Mouse (Mus musculus): ENCODE results near the gene Zfr. TPM values are rescaled to one million over a fixed set of nuclear protein-coding genes. Genes with fewer than 3 reads are reported as not detected.
A peak's percentile ranks its signal among the peaks of the same experiment; 100 is the strongest.

Zfr gene
- polyA plus RNA-seq, 1 experiment from 2014 or later = 119 TPM

DNA sequence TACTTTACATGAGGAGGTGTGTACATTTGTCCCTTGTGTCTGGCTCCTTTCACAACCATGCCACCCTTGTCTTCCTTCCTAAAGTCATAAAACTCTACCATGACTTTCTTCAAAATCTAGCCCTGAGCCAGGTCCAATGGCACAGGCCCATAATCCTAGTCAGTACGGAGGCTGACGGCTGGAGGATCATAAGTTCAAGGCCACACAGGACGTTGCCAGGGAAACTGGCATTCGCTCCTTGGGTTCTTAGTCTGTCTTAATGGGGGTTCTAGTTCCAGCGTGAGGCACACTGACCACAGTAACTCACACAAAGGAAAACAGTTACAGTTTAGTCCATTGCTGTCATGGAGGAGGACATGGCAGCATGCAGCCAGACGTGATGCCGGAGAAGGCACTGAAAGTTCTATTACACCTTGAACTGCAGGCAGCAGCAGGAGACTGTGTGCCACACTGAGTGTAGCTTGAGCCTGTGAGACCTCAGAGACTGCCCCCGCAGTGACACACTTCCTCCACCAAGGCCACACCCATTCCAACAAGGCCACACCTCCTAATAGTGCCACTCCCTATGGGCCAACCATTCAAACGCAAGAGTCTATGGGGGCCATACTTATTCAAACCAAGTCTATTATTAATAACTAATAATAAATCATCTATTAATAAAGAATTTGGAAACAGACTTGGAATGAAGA, 26.5 kb upstream of the Zfr start:
- no peak overlapping the region for H3K4me2 ChIP-seq
- WGBS = 87% methylated on average over 9 of the region's 9 CpGs

DNA sequence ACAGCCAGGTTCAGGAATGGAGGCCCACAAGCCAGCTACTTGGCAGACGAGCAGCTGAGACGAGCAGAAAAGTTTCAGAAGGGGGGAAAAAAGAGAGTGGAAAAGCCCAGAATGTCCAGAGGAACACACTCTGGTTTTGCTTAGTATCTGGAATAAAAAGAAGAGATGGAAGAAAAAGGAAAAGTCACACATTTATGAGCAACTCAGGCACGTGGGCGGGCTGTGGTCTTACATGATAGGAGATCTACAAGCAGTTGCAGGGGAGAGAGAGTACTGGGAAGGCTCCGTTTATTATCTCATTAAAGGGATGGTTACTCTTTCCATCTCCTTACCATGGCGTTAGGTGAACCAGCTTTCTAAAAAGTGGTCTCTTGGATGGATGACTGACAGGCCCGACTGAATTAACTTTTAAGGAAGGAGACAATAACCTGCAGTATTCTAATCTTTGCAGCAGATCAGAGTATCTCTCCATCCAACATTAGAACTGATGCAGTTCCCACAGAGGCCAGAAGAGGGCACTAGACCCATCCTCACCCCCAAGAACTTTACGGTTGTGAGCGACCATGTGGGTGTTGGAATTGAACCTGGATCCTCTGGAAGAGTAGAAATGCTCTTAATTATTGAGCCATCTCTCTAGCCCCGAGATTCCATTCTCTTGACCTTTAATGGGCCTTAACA, 25.7 kb upstream of the Zfr start:
- no peak overlapping the region for H3K4me2 ChIP-seq
- H3K27ac ChIP-seq = no peak overlapping the region
- WGBS = 65% methylated on average over 10 of the region's 10 CpGs
- H3K9me3 ChIP-seq (replicated peaks) = no peaks in the 10 kb centered on the region
- H3K4me1 ChIP-seq = 0 out of 2 replicates have a peak, but pooled peaks cover 2% of the 10 kb centered on the region
- no peaks in the 10 kb centered on the region for H3K27me3 ChIP-seq
- no peaks in the 10 kb centered on the region for H3K36me3 ChIP-seq (ENCODE audit: poor library complexity, severe bottlenecking)
- ATAC-seq = no peak
- H3K4me3 ChIP-seq = no peak overlapping the region
- H3K9ac ChIP-seq = no peak overlapping the region

More for the DNA sequence above, 26.5 kb upstream of the Zfr start:
- Histone ChIP-seq H3K4me3 (no peak overlapping the region), H3K9me3 (replicated peaks) (no peaks in the 10 kb centered on the region), H3K9ac (no peak overlapping the region), H3K27ac (no peak overlapping the region), H3K27me3 (no peaks in the 10 kb centered on the region), H3K4me1 (0 out of 2 replicates have a peak, but pooled peaks cover 2% of the 10 kb centered on the region), H3K36me3 (ENCODE audit: poor library complexity, severe bottlenecking) (no peaks in the 10 kb centered on the region)
- no peak for ATAC-seq

DNA sequence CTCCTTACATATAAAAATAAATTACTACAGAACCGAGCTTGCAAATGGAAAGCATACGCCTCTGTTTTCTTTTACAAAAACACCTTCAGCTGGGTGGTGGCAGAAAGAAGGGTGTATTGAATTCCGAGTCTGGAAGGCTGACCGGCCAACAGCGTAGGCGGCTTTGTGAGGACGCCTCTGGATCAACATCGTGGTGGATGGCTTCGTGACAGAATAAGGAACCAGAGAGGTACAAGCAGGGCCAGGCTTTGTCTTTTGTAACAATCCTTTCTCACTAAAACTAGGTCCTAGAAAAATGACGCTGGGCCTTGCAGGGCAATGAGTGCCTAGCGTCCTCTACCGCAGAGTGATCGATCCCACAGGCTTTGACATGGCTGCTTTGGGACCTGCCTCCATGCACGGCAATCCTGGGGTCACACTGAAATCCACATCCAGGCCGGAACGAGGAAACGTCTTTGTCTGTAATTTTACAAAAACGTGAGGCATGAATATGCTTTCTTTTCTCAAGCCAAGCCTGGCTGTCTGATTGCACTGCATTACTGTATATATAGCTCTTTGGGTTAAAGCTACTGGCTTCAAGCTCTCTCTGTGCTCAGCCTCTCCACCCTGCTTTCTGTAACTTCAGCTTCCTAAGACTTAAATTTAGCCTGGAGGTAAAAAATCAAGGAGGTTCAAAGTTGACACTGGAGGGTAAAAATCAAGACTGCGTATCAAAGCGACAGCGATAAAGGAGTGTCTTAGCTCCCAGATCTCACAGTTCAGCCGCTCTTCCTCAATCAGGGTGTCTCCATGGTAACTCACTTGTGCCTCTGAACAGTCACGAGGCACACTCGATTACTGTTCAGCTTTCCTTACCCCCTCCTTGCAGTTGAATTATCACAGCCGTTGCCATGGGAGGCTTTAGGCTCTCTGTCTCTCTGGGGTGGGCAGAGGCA, 24.3 kb upstream of the Zfr start:
- H3K4me1 ChIP-seq = 0 out of 2 replicates have a peak, but pooled peaks cover 2% of the 10 kb centered on the region
- no peaks in the 10 kb centered on the region for H3K9me3 ChIP-seq (replicated peaks)
- peak overlapping the region; percentile 83 for H3K27ac ChIP-seq
- peak; percentile 96 for ATAC-seq
- H3K36me3 ChIP-seq (ENCODE audit: poor library complexity, severe bottlenecking) = no peaks in the 10 kb centered on the region
- no peak overlapping the region for H3K9ac ChIP-seq
- no peaks in the 10 kb centered on the region for H3K27me3 ChIP-seq
- H3K4me3 ChIP-seq = no peak overlapping the region
- WGBS = 78% methylated on average over 25 of the region's 25 CpGs
- 0 out of 2 replicates have a peak overlapping the region, but pooled peaks have one; percentile 6 for H3K4me2 ChIP-seq

DNA sequence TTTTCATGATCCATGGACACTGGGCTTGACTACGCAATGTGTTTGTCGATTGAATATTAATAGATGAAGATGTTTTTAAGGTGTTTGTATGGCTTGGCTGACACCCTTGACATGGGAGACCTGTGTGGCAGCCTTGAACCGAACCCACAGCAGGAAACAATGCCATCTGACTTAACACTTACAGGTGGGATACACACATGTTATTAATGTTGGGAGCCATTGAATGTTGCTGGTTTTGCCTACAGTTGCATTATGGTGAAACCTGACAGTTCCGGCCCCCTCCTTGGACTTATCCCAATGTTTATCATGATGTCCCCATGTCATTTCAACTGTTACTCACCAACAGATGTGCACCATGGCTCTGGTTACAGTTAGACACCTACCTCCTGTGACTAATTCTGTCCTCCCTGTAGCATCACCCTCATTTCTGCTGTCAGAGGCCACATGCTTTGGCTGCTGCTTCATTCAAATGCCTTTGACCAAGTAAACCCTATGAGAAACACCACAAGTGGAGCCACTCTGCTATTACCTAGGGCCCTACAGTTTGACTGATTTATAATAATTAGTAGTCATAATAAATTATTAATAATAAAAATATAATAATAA, 23.6 kb upstream of the Zfr start:
- no peak overlapping the region for H3K4me3 ChIP-seq
- H3K36me3 ChIP-seq (ENCODE audit: poor library complexity, severe bottlenecking) = no peaks in the 10 kb centered on the region
- 0 out of 2 replicates have a peak, but pooled peaks cover 2% of the 10 kb centered on the region for H3K4me1 ChIP-seq
- H3K27me3 ChIP-seq = no peaks in the 10 kb centered on the region
- WGBS = 77% methylated on average over 4 of the region's 4 CpGs
- H3K9me3 ChIP-seq (replicated peaks) = no peaks in the 10 kb centered on the region
- no peak overlapping the region for H3K9ac ChIP-seq
- H3K4me2 ChIP-seq = no peak overlapping the region
- H3K27ac ChIP-seq = peak overlapping the region; percentile 46
- ATAC-seq = peak; percentile 14; the same call in 1 of the 2 replicates

DNA sequence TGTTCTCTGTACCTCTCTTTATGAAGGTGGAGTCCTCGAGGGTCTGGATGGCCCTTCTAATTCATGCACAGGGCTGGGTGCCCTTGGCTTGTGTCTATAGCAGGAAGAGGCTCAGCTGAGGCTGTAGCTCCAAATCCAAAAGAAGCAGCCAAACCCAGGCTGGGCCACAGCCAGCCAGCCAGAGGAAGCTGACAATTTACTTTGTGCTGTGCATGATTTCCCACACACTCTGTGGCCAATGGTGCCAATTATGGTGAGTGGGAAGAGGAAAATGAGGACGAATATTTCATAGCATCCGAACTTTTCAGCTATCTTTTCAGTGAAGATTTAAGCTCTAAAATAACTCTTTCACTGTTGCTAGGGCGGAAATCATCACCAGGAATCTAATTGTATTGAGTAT, 21.2 kb upstream of the Zfr start:
- no peaks in the 10 kb centered on the region for H3K9me3 ChIP-seq (replicated peaks)
- no peak overlapping the region for H3K9ac ChIP-seq
- no peak for ATAC-seq
- H3K27me3 ChIP-seq = no peaks in the 10 kb centered on the region
- H3K4me1 ChIP-seq = 0 out of 2 replicates have a peak, but pooled peaks cover 2% of the 10 kb centered on the region
- 85% methylated on average over 4 of the region's 4 CpGs for WGBS
- H3K27ac ChIP-seq = no peak overlapping the region
- no peak overlapping the region for H3K4me3 ChIP-seq
- H3K36me3 ChIP-seq (ENCODE audit: poor library complexity, severe bottlenecking) = no peaks in the 10 kb centered on the region
- H3K4me2 ChIP-seq = no peak overlapping the region

DNA sequence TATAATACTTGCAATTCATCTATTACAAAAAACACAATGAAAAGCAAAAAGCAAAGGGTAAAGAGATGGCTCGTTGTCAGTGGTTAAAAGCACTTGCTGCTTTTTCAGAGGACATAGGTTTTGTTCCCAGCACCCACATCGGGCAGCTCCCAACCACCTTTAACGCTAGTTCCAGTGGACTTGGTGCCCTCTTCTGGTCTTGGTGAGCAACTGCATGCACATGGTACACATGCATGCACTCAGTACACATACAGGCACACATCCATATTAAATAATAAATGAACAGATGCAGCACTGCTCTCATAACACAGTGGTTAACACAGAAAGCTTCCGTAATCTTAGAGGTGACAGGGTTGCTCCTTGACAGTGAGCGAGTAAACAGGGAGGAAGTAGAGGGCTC, 20.3 kb upstream of the Zfr start:
- ATAC-seq = no peak
- no peak overlapping the region for H3K4me2 ChIP-seq
- H3K36me3 ChIP-seq (ENCODE audit: poor library complexity, severe bottlenecking) = no peaks in the 10 kb centered on the region
- H3K27me3 ChIP-seq = no peaks in the 10 kb centered on the region
- H3K9ac ChIP-seq = no peak overlapping the region
- H3K9me3 ChIP-seq (replicated peaks) = no peaks in the 10 kb centered on the region
- whole genome bisulfite sequencing = 94% methylated on average over 5 of the region's 5 CpGs
- H3K4me1 ChIP-seq = 0 out of 2 replicates have a peak, but pooled peaks cover 2% of the 10 kb centered on the region
- no peak overlapping the region for H3K27ac ChIP-seq
- H3K4me3 ChIP-seq = no peak overlapping the region

DNA sequence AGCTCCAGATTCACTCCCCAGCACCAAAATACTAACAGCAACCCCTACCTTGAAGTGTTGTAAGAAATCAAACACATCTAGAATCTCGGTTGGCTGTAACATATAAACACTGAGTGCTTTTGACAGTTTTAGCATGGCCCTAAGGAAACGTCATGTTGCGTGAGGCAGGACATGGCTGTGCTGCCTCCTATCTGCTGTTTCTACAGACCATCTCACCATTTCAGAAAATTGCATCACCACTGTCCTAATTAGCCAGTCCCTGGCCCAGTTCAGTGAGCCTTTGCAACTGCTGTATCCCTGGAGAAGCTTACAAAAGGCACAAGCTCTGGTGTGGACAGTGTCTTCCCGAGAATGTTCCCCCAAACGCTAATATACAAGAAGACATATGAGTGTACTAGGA, 16.7 kb upstream of the Zfr start:
- 84% methylated on average over 5 of the region's 5 CpGs for WGBS
- ATAC-seq = no peak
- H3K27me3 ChIP-seq = no peaks in the 10 kb centered on the region

DNA sequence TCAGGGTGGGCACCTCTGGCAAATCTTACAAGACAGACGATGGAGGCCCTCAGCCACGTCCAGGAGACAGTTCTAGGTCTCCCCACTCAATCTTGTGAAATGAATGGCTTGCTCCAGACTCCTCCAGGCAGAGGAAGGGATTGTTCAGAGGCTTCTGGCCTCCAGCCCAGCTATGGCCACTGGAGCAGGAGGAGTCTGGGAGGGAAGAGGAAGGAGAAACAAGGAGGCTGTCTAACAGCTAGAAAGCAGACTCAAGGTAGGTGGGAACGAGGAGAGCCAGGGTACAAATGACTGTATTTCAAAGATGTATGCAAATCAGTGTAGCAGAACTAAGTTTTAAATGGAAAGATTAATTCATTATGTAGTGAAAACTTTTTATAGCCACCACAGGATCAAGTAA, 13.9 kb upstream of the Zfr start:
- H3K27me3 ChIP-seq = no peaks in the 10 kb centered on the region
- H3K4me3 ChIP-seq = no peak overlapping the region
- H3K27ac ChIP-seq = no peak overlapping the region
- H3K4me2 ChIP-seq = no peak overlapping the region
- H3K9me3 ChIP-seq (replicated peaks) = no peaks in the 10 kb centered on the region
- H3K9ac ChIP-seq = no peak overlapping the region
- ATAC-seq = no peak
- no peaks in the 10 kb centered on the region for H3K36me3 ChIP-seq (ENCODE audit: poor library complexity, severe bottlenecking)
- H3K4me1 ChIP-seq = no peaks in the 10 kb centered on the region
- WGBS = 71% methylated on average over 3 of the region's 3 CpGs

More for the DNA sequence above, 16.7 kb upstream of the Zfr start:
- Histone ChIP-seq H3K36me3 (ENCODE audit: poor library complexity, severe bottlenecking) (no peaks in the 10 kb centered on the region), H3K4me2 (no peak overlapping the region), H3K4me1 (no peaks in the 10 kb centered on the region), H3K9me3 (replicated peaks) (no peaks in the 10 kb centered on the region), H3K9ac (no peak overlapping the region), H3K27ac (no peak overlapping the region), H3K4me3 (no peak overlapping the region)

DNA sequence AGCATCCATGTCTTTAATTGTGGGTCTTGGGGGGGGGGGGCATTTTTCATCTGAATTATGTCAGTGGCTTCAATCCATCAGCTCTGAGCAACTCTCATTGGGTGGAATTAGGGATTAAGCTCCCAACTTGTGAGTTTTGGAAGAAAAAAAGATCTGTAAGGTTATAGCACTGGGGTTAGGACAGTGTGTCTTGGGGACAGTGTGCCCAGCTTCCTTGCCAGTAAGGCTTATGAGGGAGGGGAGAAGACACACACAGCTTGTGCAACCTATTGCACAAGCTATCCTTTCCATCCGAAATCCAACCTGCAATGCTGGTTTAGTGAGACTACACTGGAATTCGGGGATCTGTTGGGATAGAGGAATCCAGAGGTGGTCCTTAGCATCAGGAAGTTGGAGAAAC, 12.8 kb upstream of the Zfr start:
- Histone ChIP-seq H3K9me3 (replicated peaks) (no peaks in the 10 kb centered on the region), H3K4me3 (no peak overlapping the region), H3K4me1 (no peaks in the 10 kb centered on the region), H3K4me2 (no peak overlapping the region), H3K27me3 (no peaks in the 10 kb centered on the region), H3K27ac (no peak overlapping the region), H3K36me3 (ENCODE audit: poor library complexity, severe bottlenecking) (no peaks in the 10 kb centered on the region), H3K9ac (no peak overlapping the region)
- 77% methylated on average over 2 of the region's 2 CpGs for WGBS
- no peak for ATAC-seq

DNA sequence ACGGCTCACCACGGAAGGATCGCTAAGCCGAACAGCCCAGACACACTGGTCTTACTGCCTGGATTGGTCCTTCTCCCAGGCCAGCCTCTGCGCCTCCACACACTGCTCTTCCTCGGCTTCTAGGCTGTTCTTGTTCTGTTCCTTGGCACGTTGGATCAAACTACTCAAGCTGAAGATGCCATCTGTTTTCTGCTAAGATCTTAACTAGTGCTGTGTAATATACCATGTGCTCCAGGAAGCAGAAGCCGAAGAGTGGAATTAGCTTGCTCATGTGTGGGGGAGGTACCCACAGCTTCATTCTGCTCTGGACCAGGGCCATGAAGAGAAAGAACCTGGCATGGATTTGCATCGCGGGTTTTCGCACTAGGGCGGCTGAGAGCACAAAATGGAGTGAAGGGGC, 11.2 kb upstream of the Zfr start:
- WGBS = 93% methylated on average over 12 of the region's 12 CpGs
- no peaks in the 10 kb centered on the region for H3K9me3 ChIP-seq (replicated peaks)
- no peak overlapping the region for H3K27ac ChIP-seq

DNA sequence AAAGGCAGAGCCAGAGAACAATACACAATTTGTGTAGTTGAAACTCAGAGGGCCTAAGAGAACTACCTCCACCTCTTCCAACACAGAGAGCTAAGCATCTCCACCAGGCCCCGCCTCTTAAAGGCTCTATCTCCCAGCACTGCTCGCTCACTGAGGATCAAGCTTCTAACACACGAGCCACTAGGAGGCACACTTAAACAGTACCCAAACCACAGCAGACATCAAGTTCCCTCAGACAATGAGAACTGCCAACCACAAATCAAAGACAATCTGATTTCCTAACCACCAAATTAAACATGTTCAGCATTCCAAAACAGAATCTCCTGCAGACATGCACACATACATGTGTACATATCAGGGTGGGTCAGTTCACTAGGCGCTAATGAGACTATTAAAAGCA, 9.4 kb upstream of the Zfr start:
- no peak overlapping the region for H3K27ac ChIP-seq
- H3K4me1 ChIP-seq = no peaks in the 10 kb centered on the region
- ATAC-seq = no peak
- no peaks in the 10 kb centered on the region for H3K27me3 ChIP-seq
- no peaks in the 10 kb centered on the region for H3K36me3 ChIP-seq (ENCODE audit: poor library complexity, severe bottlenecking)
- no peak overlapping the region for H3K4me3 ChIP-seq
- H3K4me2 ChIP-seq = no peak overlapping the region
- 81% methylated on average over 4 of the region's 4 CpGs for WGBS
- H3K9me3 ChIP-seq (replicated peaks) = no peaks in the 10 kb centered on the region
- no peak overlapping the region for H3K9ac ChIP-seq

More for the DNA sequence above, 11.2 kb upstream of the Zfr start:
- no peaks in the 10 kb centered on the region for H3K36me3 ChIP-seq (ENCODE audit: poor library complexity, severe bottlenecking)
- H3K4me1 ChIP-seq = no peaks in the 10 kb centered on the region
- no peak overlapping the region for H3K4me3 ChIP-seq
- no peak overlapping the region for H3K4me2 ChIP-seq
- no peak overlapping the region for H3K9ac ChIP-seq
- H3K27me3 ChIP-seq = no peaks in the 10 kb centered on the region
- ATAC-seq = peak; percentile 37; the same call in 1 of the 2 replicates

Data from forebrain, embryonic 13.5 days (tissue).